Mouse (Mus musculus): ENCODE data around the gene Eif2s1. TPM values are rescaled to one million over a fixed set of nuclear protein-coding genes. Genes with fewer than 3 reads are reported as not detected.
"Not testable (repeated sequence)": the region's sequence is repeated elsewhere in the genome, so short reads cannot be mapped to it uniquely, and the experiment has no call there.

The Eif2s1 gene
- total RNA-seq, 2 experiments from 2014 or later, result 52.1 to 59.3 TPM

GRCm38 (mm10) chr12:78911707-78912417, 50.2 kb downstream of the Eif2s1 start:
- intact Hi-C loops (cut with DNase I), result no loop called here
- DNase-seq, result peak; percentile 27 to 35

- intact Hi-C loops (cut with DNase I), result no loop called here
These were observed 52.8 kb downstream of the Eif2s1 start for GRCm38 (mm10) chr12:78914458-78914857.

GRCm38 (mm10) chr12:78915561-78915960, 53.9 kb downstream of the Eif2s1 start:
- intact Hi-C loops (cut with DNase I), result loop anchor here (5.0 kb wide), 1 partner anchor 92 kb away; the partner anchor contains the start of gene Tmem229b
- DNase-seq, result no peak

More at GRCm38 (mm10) chr12:78914458-78914857, 52.8 kb downstream of the Eif2s1 start:
- DNase-seq, result no peak

- DNase-seq, result no peak
- intact Hi-C loops (cut with DNase I), result loop anchor here (5.0 kb wide), 1 partner anchor 91 kb away; the partner anchor contains the start of gene Tmem229b
These were observed 54.7 kb downstream of the Eif2s1 start for GRCm38 (mm10) chr12:78916278-78916677.

GRCm38 (mm10) chr12:78918227-78919078, 56.8 kb downstream of the Eif2s1 start:
- intact Hi-C loops (cut with DNase I), result loop anchor here (1.0 to 5.0 kb wide), 3 partner anchors 89 to 179 kb away; partner anchors contain the start of gene Tmem229b
- peak; percentile 73 to 77 for DNase-seq

- peak; percentile 38 to 59 for DNase-seq
- intact Hi-C loops (cut with DNase I), result loop anchor here (1.0 to 5.0 kb wide), 2 partner anchors 88 to 104 kb away; partner anchors contain the start of gene Tmem229b
These were observed 57.6 kb downstream of the Eif2s1 start for GRCm38 (mm10) chr12:78919079-78919712.

GRCm38 (mm10) chr12:78921421-78921820, 59.8 kb downstream of the Eif2s1 start:
- intact Hi-C loops (cut with DNase I), result loop anchor here (1.0 kb wide), 1 partner anchor 171 kb away; no protein-coding TSS in a partner anchor
- no peak for DNase-seq

GRCm38 (mm10) chr12:78922058-78922457, 60.4 kb downstream of the Eif2s1 start:
- intact Hi-C loops (cut with DNase I), result no loop called here
- no peak for DNase-seq

GRCm38 (mm10) chr12:78922977-78923376, 61.4 kb downstream of the Eif2s1 start:
- DNase-seq; intact Hi-C loops (cut with DNase I): not testable (repeated sequence)

GRCm38 (mm10) chr12:78923539-78924189, 62.0 kb downstream of the Eif2s1 start:
- intact Hi-C loops (cut with DNase I), result no loop called here
- no peak for DNase-seq

GRCm38 (mm10) chr12:78927287-78927686, 65.7 kb downstream of the Eif2s1 start:
- intact Hi-C loops (cut with DNase I), result no loop called here
- no peak for DNase-seq

- intact Hi-C loops (cut with DNase I), result no loop called here
These were observed 68.3 kb downstream of the Eif2s1 start for GRCm38 (mm10) chr12:78929900-78930299.

GRCm38 (mm10) chr12:78936494-78936893, 74.9 kb downstream of the Eif2s1 start:
- intact Hi-C loops (cut with DNase I), result no loop called here
- no peak for DNase-seq

More at GRCm38 (mm10) chr12:78929900-78930299, 68.3 kb downstream of the Eif2s1 start:
- no peak for DNase-seq

Other genes starting within 250 kb of the Eif2s1 start
- under 1 TPM in 1 of 2 experiments, not detected in 1; 0.17 TPM for gene Fam71d, start 170.3 kb upstream of the Eif2s1 start, total RNA-seq (2021)
- 10 to 100 TPM; 19.9 to 20.5 TPM for gene Mpp5, start 112.9 kb upstream of the Eif2s1 start, total RNA-seq (2021)
- gene Atp6v1d, start 181 bp upstream of the Eif2s1 start, total RNA-seq (2021), result 10 to 100 TPM; 81.1 to 83.5 TPM
- under 1 TPM; 0.36 to 0.60 TPM for gene Plek2, start 45.1 kb downstream of the Eif2s1 start, total RNA-seq (2021)
- 1 to 10 TPM; 2.6 to 5.4 TPM for gene Tmem229b, start 145.8 kb downstream of the Eif2s1 start, total RNA-seq (2021)
- 1 to 10 TPM; 1.6 to 2.1 TPM for gene Plekhh1, start 167.3 kb downstream of the Eif2s1 start, total RNA-seq (2021)
- gene Pigh, start 227.8 kb downstream of the Eif2s1 start, total RNA-seq (2021), result 1 to 10 TPM; 2.9 to 3.5 TPM